Mouse (Mus musculus) inflammation-experienced regulatory T-cells (primary cell): Measurements from ENCODE around the gene Nkx3-2. TPM values are rescaled to one million over a fixed set of nuclear protein-coding genes. Genes with fewer than 3 reads are reported as not detected.

Source experiments
- polyA plus RNA-seq, 2 experiments: library from polyadenylated mRNA; unstranded; fragments of 100-300 nt; shearing (Covaris generic); gene quantifications; one replicate each; pipeline ENCODE4 v1.2.1; 2017

Gene Nkx3-2
- under 1 TPM in 1 of 2 experiments, not detected in 1; 0.22 TPM for polyA plus RNA-seq

GRCm38 (mm10) chr5:41763731-41764721 lies at the start of gene Nkx3-2:
TSS of gene Nkx3-2 (minus strand) at chr5:41764501.

Other genes with a start within 250 kb of the Nkx3-2 start
- gene Rab28, start 56.3 kb downstream of the Nkx3-2 start, polyA plus RNA-seq = 10 to 100 TPM; 35.8 to 36.2 TPM
- gene Bod1l, start 79.8 kb upstream of the Nkx3-2 start, polyA plus RNA-seq = 10 to 100 TPM; 66.0 to 71.9 TPM